Mouse (Mus musculus): Measurements from ENCODE around the gene Sox13.

GRCm38 (mm10) chr1:133420491-133420890, 3.7 kb downstream of the Sox13 start:
- no peak for TF ChIP-seq CTCF (IDR thresholded peaks at IDR 0.05; ENCODE audit: extremely low read depth, insufficient read length, insufficient replicate concordance, low read depth, low read length)
- TF ChIP-seq POLR2A (IDR thresholded peaks at IDR 0.05; ENCODE audit: low read depth, low read length) = no peak

All from small intestine, adult 2 months (tissue).